Mouse (Mus musculus): Measurements from ENCODE around the gene Eras. TPM values are rescaled to one million over a fixed set of nuclear protein-coding genes. Genes with fewer than 3 reads are reported as not detected.

Eras gene
- polyA plus RNA-seq, 1 experiment from 2014 or later: not detected

Other genes starting within 250 kb of the Eras start
- 0.39 and 0.57 TPM in 2 replicates for gene Magix, start 247.4 kb downstream of the Eras start, polyA plus RNA-seq (2014; fragmentation: Nextera tagmentation; extraction: Ambion mirVana)
- 33.6 and 38.0 TPM in 2 replicates for gene Gpkow, start 231.5 kb downstream of the Eras start, polyA plus RNA-seq (2014; fragmentation: Nextera tagmentation; extraction: Ambion mirVana)
- gene Wdr45, start 214.3 kb downstream of the Eras start, polyA plus RNA-seq (2014; fragmentation: Nextera tagmentation; extraction: Ambion mirVana): 21.5 and 24.9 TPM in 2 replicates
- gene Gm45208, start 206.4 kb downstream of the Eras start, polyA plus RNA-seq (2014; fragmentation: Nextera tagmentation; extraction: Ambion mirVana): 0.42 TPM in 1 of 2 replicates, not detected in the other
- 81.0 and 81.1 TPM in 2 replicates for gene Praf2, start 200.2 kb downstream of the Eras start, polyA plus RNA-seq (2014; fragmentation: Nextera tagmentation; extraction: Ambion mirVana)
- 14.1 and 15.4 TPM in 2 replicates for gene Ccdc120, start 177.7 kb downstream of the Eras start, polyA plus RNA-seq (2014; fragmentation: Nextera tagmentation; extraction: Ambion mirVana)
- 18.5 and 19.7 TPM in 2 replicates for gene Tfe3, start 166.0 kb downstream of the Eras start, polyA plus RNA-seq (2014; fragmentation: Nextera tagmentation; extraction: Ambion mirVana)
- gene Gripap1, start 138.8 kb downstream of the Eras start, polyA plus RNA-seq (2014; fragmentation: Nextera tagmentation; extraction: Ambion mirVana): 31.3 and 35.8 TPM in 2 replicates
- 1.6 and 2.2 TPM in 2 replicates for gene Kcnd1, start 106.3 kb downstream of the Eras start, polyA plus RNA-seq (2014; fragmentation: Nextera tagmentation; extraction: Ambion mirVana)
- gene Otud5, start 87.2 kb downstream of the Eras start, polyA plus RNA-seq (2014; fragmentation: Nextera tagmentation; extraction: Ambion mirVana): 30.4 and 32.1 TPM in 2 replicates
- gene Pim2, start 50.3 kb downstream of the Eras start, polyA plus RNA-seq (2014; fragmentation: Nextera tagmentation; extraction: Ambion mirVana): 5.8 and 7.5 TPM in 2 replicates
- 12.3 and 12.6 TPM in 2 replicates for gene Slc35a2, start 44.6 kb downstream of the Eras start, polyA plus RNA-seq (2014; fragmentation: Nextera tagmentation; extraction: Ambion mirVana)
- 90.5 and 99.5 TPM in 2 replicates for gene Pqbp1, start 29.3 kb downstream of the Eras start, polyA plus RNA-seq (2014; fragmentation: Nextera tagmentation; extraction: Ambion mirVana)
- 150 and 157 TPM in 2 replicates for gene Timm17b, start 29.2 kb downstream of the Eras start, polyA plus RNA-seq (2014; fragmentation: Nextera tagmentation; extraction: Ambion mirVana)
- not detected in 2 replicates for gene Gm10491, start 20.8 kb downstream of the Eras start, polyA plus RNA-seq (2014; fragmentation: Nextera tagmentation; extraction: Ambion mirVana)
- gene Gm10490, start 19.1 kb downstream of the Eras start, polyA plus RNA-seq (2014; fragmentation: Nextera tagmentation; extraction: Ambion mirVana): not detected in 2 replicates
- gene Pcsk1n, start 8.8 kb downstream of the Eras start, polyA plus RNA-seq (2014; fragmentation: Nextera tagmentation; extraction: Ambion mirVana): 10.1 and 13.8 TPM in 2 replicates
- gene Hdac6, start 19.3 kb upstream of the Eras start, polyA plus RNA-seq (2014; fragmentation: Nextera tagmentation; extraction: Ambion mirVana): 22.4 and 24.3 TPM in 2 replicates
- gene Gata1, start 49.5 kb upstream of the Eras start, polyA plus RNA-seq (2014; fragmentation: Nextera tagmentation; extraction: Ambion mirVana): 0.43 and 0.80 TPM in 2 replicates
- not detected in 2 replicates for gene Glod5, start 89.9 kb upstream of the Eras start, polyA plus RNA-seq (2014; fragmentation: Nextera tagmentation; extraction: Ambion mirVana)
- 59.7 and 61.8 TPM in 2 replicates for gene Suv39h1, start 146.2 kb upstream of the Eras start, polyA plus RNA-seq (2014; fragmentation: Nextera tagmentation; extraction: Ambion mirVana)
- 0.35 and 0.51 TPM in 2 replicates for gene Was, start 161.9 kb upstream of the Eras start, polyA plus RNA-seq (2014; fragmentation: Nextera tagmentation; extraction: Ambion mirVana)
- 23.3 and 27.0 TPM in 2 replicates for gene Wdr13, start 204.3 kb upstream of the Eras start, polyA plus RNA-seq (2014; fragmentation: Nextera tagmentation; extraction: Ambion mirVana)
- gene Rbm3, start 217.3 kb upstream of the Eras start, polyA plus RNA-seq (2014; fragmentation: Nextera tagmentation; extraction: Ambion mirVana): 537 and 553 TPM in 2 replicates
- gene Tbc1d25, start 247.6 kb upstream of the Eras start, polyA plus RNA-seq (2014; fragmentation: Nextera tagmentation; extraction: Ambion mirVana): 13.2 and 14.3 TPM in 2 replicates

All from intestine, embryonic 14.5 days (tissue).